Mouse (Mus musculus) midbrain, embryonic 16.5 days (tissue): ENCODE results near the gene Hdc. TPM values are rescaled to one million over a fixed set of nuclear protein-coding genes. Genes with fewer than 3 reads are reported as not detected.

Source experiments
- ATAC-seq: fragments of 200-750 bp; cut with Nextera tagmentation; 2 replicates; pipeline ENCODE4 v1.8.0; 2017; ENCODE audit warnings: moderate TSS enrichment
- H3K27ac ChIP-seq: fragments of 300-500 bp; sonication (generic); 2 replicates; pipeline ENCODE4 v1.5.1; 2014; ENCODE audit warnings: mild to moderate bottlenecking, low read length, mixed read lengths
- H3K27me3 ChIP-seq: fragments of 300-500 bp; sonication (generic); 2 replicates; pipeline ENCODE4 v1.6.1; 2014; ENCODE audit warnings: low read depth, low read length, mixed read lengths; ENCODE audit not compliant: control insufficient read depth, insufficient read depth
- H3K36me3 ChIP-seq: fragments of 300-500 bp; sonication (generic); 2 replicates; pipeline ENCODE4 v1.6.1; 2014; ENCODE audit warnings: mild to moderate bottlenecking, low read length, moderate library complexity, mixed read lengths; ENCODE audit not compliant: control insufficient read depth, insufficient read depth
- H3K4me1 ChIP-seq: fragments of 300-500 bp; sonication (generic); 2 replicates; pipeline ENCODE4 v1.6.1; 2014; ENCODE audit warnings: mild to moderate bottlenecking, low read length, mixed read lengths; ENCODE audit not compliant: control insufficient read depth, insufficient read depth
- H3K4me2 ChIP-seq: fragments of 300-500 bp; sonication (generic); 2 replicates; pipeline ENCODE4 v1.6.1; 2014; ENCODE audit warnings: mild to moderate bottlenecking, low read length, mixed read lengths
- H3K4me3 ChIP-seq: fragments of 300-500 bp; sonication (generic); 2 replicates; pipeline ENCODE4 v1.5.1; 2014; ENCODE audit warnings: low read depth, mild to moderate bottlenecking, low read length, moderate library complexity, mixed read lengths
- H3K9ac ChIP-seq: fragments of 300-500 bp; sonication (generic); 2 replicates; pipeline ENCODE4 v1.6.1; 2014; ENCODE audit warnings: low read depth, low read length, mixed read lengths
- H3K9me3 ChIP-seq: fragments of 300-500 bp; sonication (generic); replicated peaks from 2 replicates; pipeline ENCODE4 v1.6.1; 2014; ENCODE audit warnings: mild to moderate bottlenecking, low read length, mixed read lengths; ENCODE audit not compliant: control insufficient read depth, poor library complexity, severe bottlenecking
- WGBS: fragments of 180-500 bp; shearing (Covaris S2); extraction: QIAGEN DNeasy Blood & Tissue Kit; methylation state at CpG from one replicate; pipeline ENCODE4 v1.1.7; 2014; 5-methylcytosine and 5-hydroxymethylcytosine counted together
- polyA plus RNA-seq: library from polyadenylated mRNA; unstranded; fragments of >200 nt; fragmentation: Nextera tagmentation; extraction: Ambion mirVana; gene quantifications from 2 replicates; pipeline ENCODE4 v1.2.1, GENCODE M21; 2015

Hdc gene
- polyA plus RNA-seq, 1 experiment from 2014 or later: 1.7 TPM

DNA sequence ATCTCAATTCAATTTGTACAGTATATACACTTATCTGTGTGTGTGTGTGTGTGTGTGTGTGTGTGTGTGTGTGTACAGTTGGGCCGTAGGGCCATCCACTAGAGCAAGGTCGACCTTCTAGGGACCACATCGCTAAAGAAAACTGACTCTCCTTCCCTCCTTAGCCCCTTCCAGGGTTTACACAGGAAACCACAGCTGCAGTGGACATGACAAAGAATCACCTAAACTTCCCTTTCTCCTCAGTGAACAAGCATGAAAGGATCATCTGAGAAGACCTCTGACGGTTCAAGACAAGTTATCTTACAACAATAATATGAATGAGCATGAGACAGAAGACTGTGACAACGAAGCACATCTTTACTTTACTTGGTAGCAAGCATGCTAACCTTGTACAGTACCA, 67.2 kb downstream of the Hdc start:
- H3K9ac ChIP-seq: no peak overlapping the region
- H3K27ac ChIP-seq: no peak overlapping the region
- peak overlapping the region; percentile 83 for H3K4me2 ChIP-seq
- peaks cover 4% of the 10 kb centered on the region; the same call in 1 of the 2 replicates for H3K27me3 ChIP-seq
- peaks cover 5% of the 10 kb centered on the region; the same call in 1 of the 2 replicates for H3K4me1 ChIP-seq
- no peak for ATAC-seq
- H3K36me3 ChIP-seq: no peaks in the 10 kb centered on the region
- no peaks in the 10 kb centered on the region for H3K9me3 ChIP-seq
- peak overlapping the region; percentile 66; the same call in 1 of the 2 replicates for H3K4me3 ChIP-seq
- 21% methylated on average over 5 of the region's 5 CpGs for WGBS

DNA sequence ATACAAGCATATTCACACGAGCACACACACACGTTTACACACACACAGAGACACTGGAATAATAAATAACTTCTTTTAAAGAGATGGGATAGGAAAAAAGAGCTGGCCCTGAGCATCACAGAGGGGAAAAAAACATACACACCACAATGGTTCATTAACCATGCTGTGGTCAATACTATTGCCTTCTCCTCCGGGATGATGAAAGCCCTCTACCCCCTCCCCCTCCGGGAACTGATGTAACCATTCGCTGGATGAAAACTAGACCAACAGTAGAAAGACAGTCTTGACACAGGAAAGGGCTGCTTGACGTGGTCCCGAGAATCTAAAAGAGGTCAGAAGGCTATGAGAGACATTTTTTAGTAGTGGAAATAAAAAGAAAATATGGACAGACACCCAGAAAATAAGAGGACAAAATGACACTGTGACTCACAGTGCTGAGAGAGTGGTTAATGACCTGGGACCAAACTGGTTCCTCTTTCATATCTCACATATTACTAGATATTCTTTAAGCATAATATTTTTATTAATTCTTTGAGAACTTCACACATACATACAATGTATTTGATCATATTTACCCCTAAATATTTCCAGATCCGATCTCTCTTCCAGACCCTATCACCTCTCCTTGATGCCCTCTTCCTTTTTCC, 67.7 kb downstream of the Hdc start:
- Histone ChIP-seq H3K36me3 (no peaks in the 10 kb centered on the region), H3K4me2 (no peak overlapping the region), H3K27me3 (peaks cover 4% of the 10 kb centered on the region; the same call in 1 of the 2 replicates), H3K9me3 (no peaks in the 10 kb centered on the region), H3K27ac (no peak overlapping the region), H3K4me1 (peaks cover 5% of the 10 kb centered on the region; the same call in 1 of the 2 replicates), H3K4me3 (no peak overlapping the region), H3K9ac (no peak overlapping the region)
- no peak for ATAC-seq
- 78% methylated on average over 8 of the region's 8 CpGs for WGBS

DNA sequence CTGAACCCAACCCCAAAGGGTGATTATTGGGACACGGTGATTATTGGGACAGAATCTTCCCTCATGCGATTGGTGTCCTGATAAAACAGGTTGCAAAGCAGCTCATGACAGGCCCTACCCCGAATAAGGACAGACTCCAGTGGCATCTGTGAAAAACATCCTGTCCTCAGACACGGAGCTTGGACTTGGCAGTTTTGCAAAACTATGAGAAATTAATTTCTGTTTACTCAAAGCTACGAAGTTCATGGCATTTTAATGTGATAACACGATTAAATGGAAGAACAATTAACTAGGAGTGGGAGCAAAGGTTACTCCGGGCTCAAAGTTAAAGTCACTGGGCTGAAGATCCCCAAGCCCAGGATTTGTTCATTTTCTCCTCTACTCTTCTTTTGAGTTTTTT, 69.4 kb downstream of the Hdc start:
- Histone ChIP-seq H3K9me3 (no peaks in the 10 kb centered on the region), H3K9ac (no peak overlapping the region), H3K4me1 (peaks cover 5% of the 10 kb centered on the region; the same call in 1 of the 2 replicates), H3K27me3 (peaks cover 4% of the 10 kb centered on the region; the same call in 1 of the 2 replicates), H3K4me2 (no peak overlapping the region), H3K4me3 (no peak overlapping the region), H3K36me3 (no peaks in the 10 kb centered on the region), H3K27ac (no peak overlapping the region)
- 87% methylated on average over 7 of the region's 7 CpGs for WGBS
- ATAC-seq: no peak

DNA sequence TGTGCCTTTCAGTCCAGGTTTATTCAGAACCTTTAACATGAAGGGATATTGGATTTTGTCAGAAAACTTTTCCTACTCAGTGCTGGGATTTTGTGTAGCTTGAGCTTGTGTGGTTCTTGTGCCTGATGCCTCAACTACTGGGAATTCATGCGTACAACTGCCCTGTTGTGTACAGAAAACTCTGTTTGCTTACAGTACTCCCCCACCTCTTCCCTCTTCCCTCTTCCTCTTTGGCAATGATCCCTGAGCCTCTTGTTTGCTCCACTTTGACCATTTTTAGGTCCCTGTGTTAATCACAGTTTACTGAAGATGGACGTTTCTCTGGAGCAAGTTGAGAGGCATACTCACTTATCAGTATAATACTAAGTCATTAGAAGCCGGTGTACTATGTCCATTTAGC, 72.7 kb downstream of the Hdc start:
- Histone ChIP-seq H3K4me1 (no peaks in the 10 kb centered on the region), H3K27me3 (peaks cover 3% of the 10 kb centered on the region; the same call in 1 of the 2 replicates), H3K27ac (no peak overlapping the region), H3K4me3 (no peak overlapping the region), H3K36me3 (no peaks in the 10 kb centered on the region), H3K9ac (no peak overlapping the region), H3K9me3 (peaks cover 2% of the 10 kb centered on the region; the same call in 1 of the 2 replicates), H3K4me2 (no peak overlapping the region)
- 88% methylated on average over 3 of the region's 3 CpGs for WGBS
- ATAC-seq: no peak

DNA sequence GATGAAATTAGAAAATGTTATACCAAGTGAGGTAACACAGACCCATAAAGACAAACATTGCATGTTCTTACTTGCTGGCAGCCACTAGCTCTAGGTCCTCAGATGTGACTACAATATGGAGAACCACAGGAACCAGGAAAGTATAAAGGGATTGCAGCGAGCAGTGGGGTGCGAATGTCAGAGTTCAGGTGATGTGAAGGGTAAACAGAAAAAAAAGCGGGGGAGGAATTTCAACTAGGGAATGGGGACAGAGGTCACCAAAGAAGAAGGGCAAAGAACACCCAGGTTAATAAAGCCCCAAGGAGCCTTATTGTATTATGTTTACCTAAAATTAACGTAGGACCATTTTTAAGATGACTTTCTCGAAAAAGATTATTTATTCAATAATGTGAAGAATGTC, 73.8 kb downstream of the Hdc start:
- H3K4me1 ChIP-seq: no peaks in the 10 kb centered on the region

More for the DNA sequence above, 73.8 kb downstream of the Hdc start:
- no peak overlapping the region for H3K9ac ChIP-seq
- no peak overlapping the region for H3K4me2 ChIP-seq
- H3K36me3 ChIP-seq: no peaks in the 10 kb centered on the region
- no peak overlapping the region for H3K4me3 ChIP-seq
- ATAC-seq: no peak
- H3K27ac ChIP-seq: no peak overlapping the region
- WGBS: 69% methylated on average over 5 of the region's 5 CpGs
- H3K27me3 ChIP-seq: no peaks in the 10 kb centered on the region
- peaks cover 2% of the 10 kb centered on the region; the same call in 1 of the 2 replicates for H3K9me3 ChIP-seq

Other genes with a start within 250 kb of the Hdc start
- gene Atp8b4, start 118.6 kb downstream of the Hdc start, polyA plus RNA-seq: not detected in 2 replicates
- gene Slc27a2, start 66.9 kb downstream of the Hdc start, polyA plus RNA-seq: 14.0 and 14.6 TPM in 2 replicates
- gene Gabpb1, start 57.0 kb upstream of the Hdc start, polyA plus RNA-seq: 39.2 and 43.3 TPM in 2 replicates
- 29.5 and 29.6 TPM in 2 replicates for gene Usp8, start 88.0 kb upstream of the Hdc start, polyA plus RNA-seq
- 1.9 and 2.0 TPM in 2 replicates for gene Usp50, start 164.2 kb upstream of the Hdc start, polyA plus RNA-seq